Mouse (Mus musculus): ENCODE data around the gene Dtx2.
"Not testable (repeated sequence)": the region's sequence is repeated elsewhere in the genome, so short reads cannot be mapped to it uniquely, and the experiment has no call there.

Dtx2 gene

DNA sequence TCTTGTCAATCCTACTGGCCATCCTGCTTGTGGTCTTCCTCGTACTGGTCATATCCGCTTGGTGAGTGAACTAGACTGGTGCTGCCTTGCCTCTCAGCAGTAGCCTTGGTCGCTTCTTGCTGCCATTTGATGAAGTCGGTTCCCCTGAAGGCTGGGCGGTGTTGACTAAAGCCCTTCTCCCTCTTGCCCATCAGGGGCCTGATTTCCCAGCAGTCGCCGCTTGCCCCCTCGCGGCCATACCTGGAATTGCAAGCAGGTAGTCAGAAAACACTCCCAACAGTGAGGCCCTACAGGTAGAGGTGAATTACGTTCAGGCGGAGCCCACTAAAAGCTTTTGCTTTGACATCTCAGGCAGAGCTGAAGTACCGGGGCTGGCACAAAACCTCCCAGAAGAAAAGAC is 67.0 kb downstream of the Dtx2 start:
- peak; percentile 59 for DNase-seq (ENCODE audit: low read depth, low spot score)

DNA sequence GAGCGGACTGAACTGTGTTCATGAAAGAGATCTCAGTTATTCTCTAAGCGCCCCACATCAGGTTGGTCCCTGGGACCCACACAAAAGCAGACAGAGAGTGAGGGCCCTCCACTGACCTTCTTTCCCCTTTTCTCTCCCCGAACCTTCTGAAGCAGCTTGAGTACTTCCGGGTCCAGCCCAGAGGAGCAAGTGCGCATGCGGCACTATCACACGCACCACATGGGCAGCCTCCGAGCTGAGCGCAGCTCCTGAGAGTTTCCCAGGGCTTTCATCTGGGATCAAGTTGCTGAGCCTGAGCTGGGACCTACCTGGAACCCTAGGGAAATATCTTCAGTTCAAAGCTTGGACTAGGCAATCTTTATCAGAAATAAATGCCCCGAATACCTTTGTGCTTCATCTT is 69.3 kb downstream of the Dtx2 start:
- DNase-seq (ENCODE audit: low read depth, low spot score) = no peak

DNA sequence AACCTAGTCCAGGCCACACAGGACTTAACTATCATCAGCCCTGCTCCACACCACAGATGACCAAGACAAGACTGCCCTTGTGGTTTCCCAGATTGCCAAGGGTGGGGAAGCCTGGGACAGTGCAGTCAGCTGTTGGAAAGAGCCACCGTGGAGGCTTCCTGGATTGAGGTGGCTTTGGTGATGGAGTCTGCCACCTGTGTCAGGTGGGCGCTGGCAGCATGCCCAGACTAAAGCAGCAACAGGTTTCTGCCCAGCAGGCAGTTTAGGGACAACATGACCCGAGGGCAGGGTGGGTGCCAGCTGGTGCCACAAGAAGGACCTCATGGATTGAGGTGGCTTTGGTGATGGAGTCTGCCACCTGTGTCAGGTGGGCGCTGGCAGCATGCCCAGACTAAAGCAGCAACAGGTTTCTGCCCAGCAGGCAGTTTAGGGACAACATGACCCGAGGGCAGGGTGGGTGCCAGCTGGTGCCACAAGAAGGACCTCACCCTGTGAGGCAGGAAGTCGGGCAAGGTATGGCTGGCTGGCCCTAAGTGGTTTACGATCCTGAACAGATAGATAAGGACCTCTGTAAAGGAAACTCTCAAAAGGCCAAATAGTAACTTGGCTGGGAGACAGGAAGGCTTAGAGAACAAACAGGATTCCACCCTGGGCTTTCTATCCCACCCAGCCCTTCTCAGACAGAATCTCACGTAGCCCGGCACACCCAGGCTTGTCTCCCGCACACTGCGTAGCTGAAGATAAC is 72.0 kb downstream of the Dtx2 start:
- DNase-seq (ENCODE audit: low read depth, low spot score) = not testable (repeated sequence)

DNA sequence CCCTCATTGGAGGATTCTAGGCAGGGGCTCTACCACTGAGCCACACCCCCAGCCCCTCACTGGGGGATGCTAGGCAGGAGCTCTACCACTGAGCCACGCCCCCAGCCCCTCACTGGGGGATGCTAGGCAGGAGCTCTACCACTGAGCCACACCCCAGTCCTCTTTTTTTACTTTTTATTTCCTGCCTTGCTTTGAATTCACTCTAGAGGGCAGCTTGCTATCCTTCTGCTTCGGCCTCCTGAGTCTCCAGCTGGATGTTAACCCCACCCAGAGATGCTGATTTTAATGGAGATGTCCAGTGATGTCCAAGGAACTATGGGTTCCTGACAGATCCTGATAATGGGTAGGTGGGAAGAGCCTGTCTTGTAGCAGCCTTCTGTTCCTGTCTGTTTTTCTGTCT is 74.8 kb downstream of the Dtx2 start:
- no peak for DNase-seq (ENCODE audit: low read depth, low spot score)

DNA sequence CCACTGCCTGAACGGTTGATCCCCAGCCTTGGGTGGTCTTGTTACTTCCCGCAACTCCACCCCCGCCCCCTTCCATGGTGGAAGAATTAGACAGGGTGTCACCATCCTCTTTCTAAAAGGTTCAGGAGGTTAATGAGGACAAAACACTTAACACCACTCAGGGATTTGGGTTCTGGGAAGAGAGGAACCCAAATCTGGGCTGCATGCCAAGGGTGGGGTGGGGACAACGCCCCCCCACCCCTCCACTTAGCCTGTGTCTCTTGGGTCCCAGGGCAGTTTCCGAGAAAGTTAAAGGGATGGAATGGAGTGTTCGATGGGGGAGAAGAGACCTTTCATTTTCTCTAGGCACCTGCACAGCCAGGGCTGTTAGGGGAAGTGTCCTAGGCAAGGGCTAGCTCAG is 78.5 kb downstream of the Dtx2 start:
- no peak for DNase-seq (ENCODE audit: low read depth, low spot score)

DNA sequence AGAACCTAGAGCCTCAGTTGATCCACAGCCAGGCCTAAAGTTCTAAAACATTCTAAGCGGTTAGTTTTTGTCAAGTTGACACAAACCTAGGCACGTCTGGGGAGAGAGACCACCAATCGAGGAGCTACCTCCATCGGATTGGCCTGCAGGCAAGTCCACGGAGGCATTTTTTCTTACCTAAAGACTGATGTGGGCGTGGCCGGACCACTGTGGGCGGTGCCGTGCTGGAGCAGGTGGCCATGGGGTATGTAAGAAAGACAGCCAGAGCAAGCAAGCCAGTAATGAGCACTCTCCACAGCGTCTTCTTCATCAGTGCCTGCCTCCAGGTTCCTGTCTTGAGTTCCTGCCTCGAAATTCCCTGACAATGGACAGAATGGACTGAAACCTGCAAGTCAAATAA is 78.9 kb downstream of the Dtx2 start:
- no peak for DNase-seq (ENCODE audit: low read depth, low spot score)

DNA sequence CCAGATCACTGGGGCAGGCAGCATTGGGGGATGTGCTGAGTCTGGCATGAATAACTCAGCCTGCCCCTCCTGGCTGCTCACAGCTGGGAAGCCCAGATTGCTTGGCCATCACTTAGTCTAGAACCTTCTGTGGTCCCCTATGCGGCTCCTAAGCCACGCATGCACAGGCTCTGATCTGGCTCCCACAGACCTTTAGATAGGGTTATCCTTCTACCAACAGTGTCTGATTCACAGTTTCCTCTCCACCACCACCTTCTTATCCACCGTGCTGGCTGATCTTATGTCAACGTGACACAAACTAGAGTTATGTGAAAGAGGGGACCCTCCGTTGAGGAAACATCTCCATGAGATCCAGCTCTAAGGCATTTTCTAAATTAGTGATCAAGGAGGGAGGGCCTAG is 80.5 kb downstream of the Dtx2 start:
- DNase-seq (ENCODE audit: low read depth, low spot score) = no peak

DNA sequence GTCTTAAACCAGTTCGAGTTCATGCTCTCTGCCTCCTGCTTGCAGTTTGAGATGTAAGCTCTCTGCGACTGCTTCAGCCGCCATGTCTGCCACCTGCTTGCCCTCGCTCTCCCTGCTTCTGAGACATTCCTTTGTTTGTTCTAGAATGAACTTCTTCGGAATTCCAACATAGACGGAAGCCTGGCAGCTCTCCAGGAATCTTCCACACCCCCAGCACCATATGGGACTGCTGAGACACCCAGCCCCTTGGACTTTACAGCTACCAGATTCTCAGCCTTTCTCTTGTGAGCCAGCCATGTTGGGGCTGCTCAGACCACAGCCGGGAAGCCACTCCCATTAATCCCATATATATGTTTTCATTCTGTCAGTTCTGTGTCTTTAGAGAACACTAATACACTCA is 81.7 kb downstream of the Dtx2 start:
- no peak for DNase-seq (ENCODE audit: low read depth, low spot score)

DNA sequence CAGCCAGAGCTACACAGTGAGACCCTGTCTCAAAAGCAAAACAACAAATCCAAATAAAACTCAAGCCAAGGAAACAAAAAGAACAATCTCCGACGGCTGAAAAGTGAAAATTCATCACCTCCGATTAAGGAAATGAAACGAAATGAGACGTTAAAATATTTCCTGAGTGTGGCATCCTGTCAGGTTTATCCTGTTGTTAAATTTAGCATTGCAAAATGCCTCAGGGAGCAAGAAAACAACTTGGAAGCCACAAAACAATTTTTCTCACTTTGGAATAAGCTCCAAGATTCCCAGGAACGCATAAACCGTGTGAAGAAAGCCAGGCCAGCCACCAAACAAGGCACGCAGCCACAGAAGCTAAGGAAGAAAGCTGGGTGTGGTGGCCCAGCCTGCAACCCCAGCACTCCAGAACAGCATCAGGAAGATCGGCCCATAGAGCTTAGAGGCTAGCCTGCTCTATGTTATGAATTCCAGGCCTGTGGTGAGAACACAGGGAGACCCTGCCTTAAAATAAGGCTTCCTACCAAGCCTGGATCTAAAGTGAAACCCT is 82.5 kb downstream of the Dtx2 start:
- DNase-seq (ENCODE audit: low read depth, low spot score) = no peak

DNA sequence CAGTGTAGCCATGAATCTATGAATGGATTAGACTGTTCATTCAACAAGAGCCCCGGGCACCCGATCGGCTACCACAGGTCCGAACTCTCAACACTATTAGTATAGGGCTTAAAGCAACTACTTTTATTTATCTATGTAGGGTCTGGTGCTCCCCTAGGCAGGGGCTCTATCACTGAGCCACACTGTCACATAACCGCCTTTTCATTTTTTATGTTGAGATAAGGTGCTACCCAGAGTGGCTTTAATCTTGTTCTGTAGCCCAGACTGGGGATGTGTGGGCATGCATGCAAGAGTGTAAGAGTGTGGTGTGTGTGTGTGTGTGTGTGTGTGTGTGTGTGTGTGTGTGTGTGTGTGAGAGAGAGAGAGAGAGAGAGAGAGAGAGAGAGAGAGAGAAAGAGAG is 83.5 kb downstream of the Dtx2 start:
- no peak for DNase-seq (ENCODE audit: low read depth, low spot score)

DNA sequence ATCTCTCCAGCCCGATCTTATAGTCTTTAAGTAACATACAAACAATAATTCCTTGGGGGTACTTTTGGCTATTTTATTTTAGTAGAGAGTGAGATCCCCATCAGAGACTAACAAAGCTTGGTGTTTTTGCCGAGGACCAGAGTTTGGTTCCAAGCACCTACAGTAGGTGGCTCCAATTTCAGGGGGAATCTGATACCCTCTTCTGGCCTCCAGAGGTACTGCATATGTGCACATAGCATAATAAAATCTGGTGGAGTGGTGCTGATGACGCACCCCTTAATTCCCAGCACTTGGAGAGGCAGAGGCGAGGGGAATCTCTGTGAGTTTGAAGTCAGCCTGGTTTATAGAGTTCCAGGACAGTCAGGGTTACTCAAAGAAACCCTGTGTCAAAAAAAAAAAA is 87.7 kb downstream of the Dtx2 start:
- peak; percentile 54 for DNase-seq (ENCODE audit: low read depth, low spot score)
